Mouse (Mus musculus) E14TG2a.4 (cell line): Measurements from ENCODE around the gene Pop5.

ENCODE experiments used
- CTCF ChIP-seq: conservative IDR thresholded peaks from 2 replicates; pipeline ENCODE4 v1.5.1; 2014; ENCODE audit warnings: low read length
- NANOG ChIP-seq: IDR thresholded peaks from 2 replicates; pipeline ENCODE4 v1.6.1; 2014; ENCODE audit warnings: borderline replicate concordance, low read length, mixed read lengths
- POU5F1 ChIP-seq: IDR thresholded peaks from 2 replicates; pipeline ENCODE4 v1.6.1; 2014; ENCODE audit warnings: low read length, borderline replicate concordance

DNA sequence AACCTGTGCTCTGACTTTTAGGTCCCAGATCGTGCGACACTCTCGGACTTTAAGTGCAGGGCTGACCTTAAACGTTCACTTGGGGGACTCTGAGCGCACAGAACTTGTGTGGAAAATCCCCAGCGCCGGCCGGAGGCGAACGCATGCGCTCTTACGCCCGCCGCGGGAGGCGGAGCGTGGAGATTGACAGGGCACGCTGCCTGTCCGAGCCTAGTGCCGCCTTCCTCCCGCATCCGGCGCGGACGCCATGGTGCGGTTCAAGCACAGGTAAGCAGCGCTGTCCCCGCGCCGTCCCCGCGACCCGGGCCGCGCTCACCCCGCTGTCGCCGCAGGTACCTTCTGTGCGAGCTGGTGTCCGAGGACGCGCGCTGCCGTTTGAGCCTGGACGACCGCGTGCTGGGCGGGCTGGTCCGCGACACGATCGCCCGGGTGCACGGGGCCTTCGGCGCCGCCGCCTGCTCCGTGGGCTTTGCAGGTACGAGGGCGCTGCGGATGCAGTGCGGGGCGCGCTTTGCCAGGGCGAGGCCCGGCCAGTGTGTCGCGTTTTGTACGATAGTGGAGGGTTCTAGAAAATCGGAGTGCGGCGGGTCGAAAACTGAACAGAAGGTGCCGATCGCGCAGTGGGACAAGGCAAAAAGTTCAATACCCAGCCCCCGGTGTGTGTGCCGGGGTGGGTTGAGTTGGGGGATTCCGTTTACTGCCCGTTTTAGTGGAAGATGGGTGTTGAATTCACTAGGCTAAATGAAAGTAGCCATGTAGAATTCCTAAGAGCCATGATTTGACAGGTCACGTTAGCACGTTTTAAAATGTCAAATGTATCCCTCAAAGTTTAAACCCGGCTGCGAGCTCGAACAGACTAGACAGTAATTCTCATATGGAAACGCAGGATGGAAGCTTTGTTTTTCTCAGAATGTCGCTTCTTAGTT is 2.4 kb downstream of the Pop5 start:
- TF ChIP-seq CTCF: no peak
- TF ChIP-seq NANOG: no peak
- TF ChIP-seq POU5F1: no peak
